8 mouse cellular contexts compared by ENCODE assay signal in the genomic region with DNA sequence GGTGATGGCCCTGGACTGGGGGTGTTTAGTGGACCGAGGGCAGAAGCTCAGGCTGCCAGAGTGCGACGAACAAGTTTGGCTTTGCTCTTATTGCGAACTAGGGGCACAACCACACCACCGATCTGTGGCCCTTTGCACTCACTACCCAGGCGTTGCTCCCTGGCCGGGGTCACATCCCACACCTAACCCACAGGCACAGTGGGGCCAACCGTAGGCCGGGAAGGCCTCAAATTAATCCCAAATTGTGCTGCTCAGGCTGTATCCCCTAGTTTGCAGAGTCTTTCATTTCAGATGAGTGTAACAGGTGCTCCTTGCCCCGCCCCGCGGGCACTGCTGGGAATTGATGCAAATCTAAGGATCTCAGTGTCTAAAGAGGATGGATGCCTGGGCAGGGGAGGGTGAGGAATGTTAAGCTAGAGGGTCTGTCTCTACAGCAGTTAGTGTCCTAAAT. TPM values are rescaled to one million over a fixed set of nuclear protein-coding genes. Genes with fewer than 3 reads are reported as not detected.
A peak's percentile ranks its signal among the peaks of the same experiment; 100 is the strongest.
DNase-seq lines count a peak whose midpoint lies in the region; ATAC-seq and TF ChIP-seq lines count a peak whose summit lies in the region.

No protein-coding gene starts in this region.

- H3K27me3 ChIP-seq in heart, adult 2 months (ENCODE audit: control insufficient read depth, insufficient read depth, low read length), result no peaks in the 10 kb centered on the region
- H3K27me3 ChIP-seq in heart, embryonic 13.5 days (replicated peaks), result no peaks in the 10 kb centered on the region
- H3K27me3 ChIP-seq in neural tube, embryonic 13.5 days, result peaks cover 17% of the 10 kb centered on the region

- H3K9me3 ChIP-seq in heart, embryonic 13.5 days, result no peaks in the 10 kb centered on the region
- H3K9me3 ChIP-seq in neural tube, embryonic 13.5 days, result no peaks in the 10 kb centered on the region

- H3K27ac ChIP-seq in heart, adult 2 months, result peak overlapping the region; percentile 96
- peak overlapping the region; percentile 98 for H3K27ac ChIP-seq in bone marrow, adult 2 months (ENCODE audit: control insufficient read depth, insufficient read depth, low read depth, low read length, poor library complexity)
- H3K27ac ChIP-seq in heart, embryonic 13.5 days (replicated peaks), result peak overlapping the region; percentile 89; the same call in 1 of the 2 replicates
- H3K27ac ChIP-seq in neural tube, embryonic 13.5 days (replicated peaks), result no peak overlapping the region

- DNase-seq in heart, adult 2 months, result peak; percentile 45 to 55
- DNase-seq in heart, postnatal 25 days (ENCODE audit: low spot score), result no peak
- peak; percentile 19 for DNase-seq in liver
- no peak for DNase-seq in urinary bladder, postnatal 36 days (ENCODE audit: low spot score in 2 of 2)
- no peak for DNase-seq in layer of hippocampus, postnatal 14 days (ENCODE audit: low spot score in 2 of 2)

- 14% methylated on average over 12 of the region's 12 CpGs for WGBS in heart, adult 2 months
- 2% methylated on average over 12 of the region's 12 CpGs for WGBS in bone marrow, adult 2 months
- WGBS in heart, embryonic 13.5 days, result 6% methylated on average over 12 of the region's 12 CpGs
- 6% methylated on average over 12 of the region's 12 CpGs for WGBS in neural tube, embryonic 13.5 days

- no peaks in the 10 kb centered on the region; the same call in 1 of the 2 replicates for H3K79me2 ChIP-seq in heart, adult 2 months (replicated peaks; ENCODE audit: control insufficient read depth, insufficient read depth, low read length)

- intact Hi-C loops in heart, adult 2 months (cut with DNase I), result loop anchor here (2.0 to 5.0 kb wide), 2 partner anchors 60 to 164 kb away; partner anchors contain the start of genes Cnnm4 and Kansl3
- intact Hi-C loops in heart, postnatal 25 days (cut with DNase I), result no loop called here

- H3K36me3 ChIP-seq in heart, adult 2 months (ENCODE audit: control insufficient read depth, insufficient read depth, low read length), result no peaks in the 10 kb centered on the region
- H3K36me3 ChIP-seq in heart, embryonic 13.5 days, result peaks cover 5% of the 10 kb centered on the region; the same call in 1 of the 2 replicates
- no peaks in the 10 kb centered on the region for H3K36me3 ChIP-seq in neural tube, embryonic 13.5 days

- H3K9ac ChIP-seq in heart, adult 2 months (ENCODE audit: low read depth, low read length), result peak overlapping the region; percentile 98
- peak overlapping the region; percentile 90 for H3K9ac ChIP-seq in heart, embryonic 13.5 days
- peak overlapping the region; percentile 73 for H3K9ac ChIP-seq in neural tube, embryonic 13.5 days

- peak overlapping the region; percentile 87 for H3K4me2 ChIP-seq in heart, embryonic 13.5 days
- peak overlapping the region; percentile 94 for H3K4me2 ChIP-seq in neural tube, embryonic 13.5 days

- no peak for ATAC-seq in heart, embryonic 13.5 days (ENCODE audit: extremely low read depth, insufficient number of reproducible peaks, low FRiP score, low TSS enrichment)
- ATAC-seq in neural tube, embryonic 13.5 days (ENCODE audit: low read depth), result no peak

- peak overlapping the region; percentile 83 for H3K4me3 ChIP-seq in heart, adult 2 months
- H3K4me3 ChIP-seq in bone marrow, adult 2 months (replicated peaks; ENCODE audit: control insufficient read depth, low read depth, low read length), result peak overlapping the region; percentile 85
- peak overlapping the region; percentile 76 for H3K4me3 ChIP-seq in heart, embryonic 13.5 days
- peak overlapping the region; percentile 60 for H3K4me3 ChIP-seq in neural tube, embryonic 13.5 days

- no peak for TF ChIP-seq EP300 in heart, adult 2 months (IDR thresholded peaks at IDR 0.05; ENCODE audit: insufficient read depth, low read depth, low read length)

- no peak for TF ChIP-seq POLR2A in heart, adult 2 months (IDR thresholded peaks at IDR 0.05; ENCODE audit: insufficient read depth, low read depth, low read length)
- no peak for TF ChIP-seq POLR2A in bone marrow, adult 2 months (IDR thresholded peaks at IDR 0.05; ENCODE audit: borderline replicate concordance, control insufficient read depth, low read depth, low read length)

- TF ChIP-seq CTCF in heart, adult 2 months (IDR thresholded peaks at IDR 0.05), result no peak
- TF ChIP-seq CTCF in bone marrow, adult 2 months (IDR thresholded peaks at IDR 0.05; ENCODE audit: control insufficient read depth, insufficient read depth, low read length), result no peak

- peaks cover 12% of the 10 kb centered on the region for H3K4me1 ChIP-seq in heart, adult 2 months (ENCODE audit: control insufficient read depth, insufficient read depth, low read length)
- peaks cover 4% of the 10 kb centered on the region; the same call in 1 of the 2 replicates for H3K4me1 ChIP-seq in bone marrow, adult 2 months (ENCODE audit: control insufficient read depth, insufficient read depth, low read length)
- H3K4me1 ChIP-seq in heart, embryonic 13.5 days, result peaks cover 35% of the 10 kb centered on the region
- H3K4me1 ChIP-seq in neural tube, embryonic 13.5 days (replicated peaks), result peaks cover 20% of the 10 kb centered on the region

RNA-seq across cellular contexts. Expression of gene Arid5a, which starts 0.9 kb away (rescaled TPM):
- total RNA-seq in heart, adult 2 months (2021), result 10 to 100 TPM; 10.2 to 12.4 TPM
- polyA plus RNA-seq in heart, adult 2 months (2012; rRNA removed), result 4.7 and 4.9 TPM in 2 replicates
- 10 to 100 TPM in 1 of 2 experiments, 1 to 10 TPM in 1; 7.0 to 11.1 TPM for total RNA-seq in heart, postnatal 25 days (2021)
- 14.3 and 36.7 TPM in 2 replicates for polyA plus RNA-seq in bone marrow, adult 2 months (2011; ENCODE audit: insufficient read depth, insufficient read length, low replicate concordance, missing spikeins)
- polyA plus RNA-seq in heart, embryonic 13.5 days (2015; fragmentation: Nextera tagmentation; extraction: Ambion mirVana), result 12.7 and 13.4 TPM in 2 replicates
- polyA plus RNA-seq in neural tube, embryonic 13.5 days (2015; fragmentation: Nextera tagmentation; extraction: Ambion mirVana), result 4.4 and 5.0 TPM in 2 replicates
- total RNA-seq in layer of hippocampus, postnatal 14 days (2021), result 10 to 100 TPM; 17.2 to 19.9 TPM

RNA-seq across cellular contexts. Expression of gene Neurl3, which starts 34.0 kb away (rescaled TPM):
- total RNA-seq in heart, adult 2 months (2021), result 1 to 10 TPM; 2.2 to 3.0 TPM
- polyA plus RNA-seq in heart, adult 2 months (2012; rRNA removed), result 5.8 and 6.1 TPM in 2 replicates
- 1 to 10 TPM; 3.1 to 3.4 TPM for total RNA-seq in heart, postnatal 25 days (2021)
- polyA plus RNA-seq in bone marrow, adult 2 months (2011; ENCODE audit: insufficient read depth, insufficient read length, low replicate concordance, missing spikeins), result 33.7 and 62.7 TPM in 2 replicates
- 3.7 and 4.7 TPM in 2 replicates for polyA plus RNA-seq in heart, embryonic 13.5 days (2015; fragmentation: Nextera tagmentation; extraction: Ambion mirVana)
- polyA plus RNA-seq in neural tube, embryonic 13.5 days (2015; fragmentation: Nextera tagmentation; extraction: Ambion mirVana), result 1.0 TPM in 2 replicates
- under 1 TPM; 0.55 to 0.67 TPM for total RNA-seq in layer of hippocampus, postnatal 14 days (2021)

Comparison
In these comparisons a context has a peak if more than half of its experiments do, and no peak if none do; other contexts are left out.
1. DNase-seq: peak in heart, adult 2 months (2 of 2) and liver (single experiment); none in heart, postnatal 25 days (single experiment), urinary bladder, postnatal 36 days (0 of 2) and layer of hippocampus, postnatal 14 days (0 of 2).
2. Peak in every context shown above with its lines, with median percentiles within 50 percentile points of each other: H3K4me3 ChIP-seq and H3K9ac ChIP-seq.